Mouse (Mus musculus): Measurements from ENCODE around the gene Gm21083. TPM values are rescaled to one million over a fixed set of nuclear protein-coding genes. Genes with fewer than 3 reads are reported as not detected.
"Not testable (repeated sequence)": the region's sequence is repeated elsewhere in the genome, so short reads cannot be mapped to it uniquely, and the experiment has no call there.

The Gm21083 gene
- polyA plus RNA-seq, 1 experiment from 2014 or later: not detected

DNA sequence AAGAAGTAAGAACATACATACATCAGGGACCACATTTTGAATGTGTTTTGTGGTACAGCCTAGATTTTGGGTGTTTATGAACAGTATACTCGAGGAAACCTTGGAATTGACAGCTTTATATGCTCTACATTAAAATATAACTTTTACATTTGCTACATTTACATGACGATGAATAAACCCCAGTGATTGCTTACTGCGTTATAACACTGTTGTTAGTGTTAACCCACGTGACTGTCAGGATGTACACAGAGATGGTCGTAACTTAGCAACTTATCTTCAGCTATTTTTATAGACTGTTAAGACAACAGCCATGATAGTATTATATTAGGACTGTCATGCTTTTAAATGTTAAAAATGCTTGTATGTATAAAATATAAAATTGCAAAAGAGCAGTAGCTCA is 24.3 kb downstream of the Gm21083 start:
- 68% methylated on average over 5 of the region's 5 CpGs for WGBS
- not testable (repeated sequence) for H3K4me3 ChIP-seq; DNase-seq (ENCODE audit: low spot score); H3K27me3 ChIP-seq (ENCODE audit: low read depth, poor library complexity, severe bottlenecking); H3K4me1 ChIP-seq; H3K9me3 ChIP-seq (replicated peaks); H3K36me3 ChIP-seq; H3K27ac ChIP-seq

DNA sequence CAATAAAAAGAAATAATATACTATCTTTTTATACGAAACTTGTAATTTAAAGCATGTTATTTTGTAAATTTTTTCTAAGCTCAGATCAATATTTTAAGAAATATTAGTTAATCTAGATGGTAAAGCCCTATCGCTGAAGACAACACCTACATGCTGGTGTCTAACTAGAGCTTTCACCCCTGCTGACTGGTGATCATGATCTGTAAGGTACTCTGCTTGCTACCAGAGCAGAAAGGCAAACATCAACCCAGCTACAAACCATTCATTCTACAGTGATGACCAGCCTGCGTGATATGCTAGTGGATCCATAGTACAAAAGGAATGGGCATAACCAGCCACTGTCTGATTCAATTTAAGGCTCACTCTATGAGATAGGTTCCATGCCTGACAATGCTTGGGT is 24.8 kb downstream of the Gm21083 start:
- H3K4me3 ChIP-seq; DNase-seq (ENCODE audit: low spot score); H3K36me3 ChIP-seq; H3K27ac ChIP-seq; H3K27me3 ChIP-seq (ENCODE audit: low read depth, poor library complexity, severe bottlenecking); H3K4me1 ChIP-seq: not testable (repeated sequence)
- 78% methylated on average over 3 of the region's 3 CpGs for WGBS
- H3K9me3 ChIP-seq (replicated peaks): peaks cover 13% of the 10 kb centered on the region

DNA sequence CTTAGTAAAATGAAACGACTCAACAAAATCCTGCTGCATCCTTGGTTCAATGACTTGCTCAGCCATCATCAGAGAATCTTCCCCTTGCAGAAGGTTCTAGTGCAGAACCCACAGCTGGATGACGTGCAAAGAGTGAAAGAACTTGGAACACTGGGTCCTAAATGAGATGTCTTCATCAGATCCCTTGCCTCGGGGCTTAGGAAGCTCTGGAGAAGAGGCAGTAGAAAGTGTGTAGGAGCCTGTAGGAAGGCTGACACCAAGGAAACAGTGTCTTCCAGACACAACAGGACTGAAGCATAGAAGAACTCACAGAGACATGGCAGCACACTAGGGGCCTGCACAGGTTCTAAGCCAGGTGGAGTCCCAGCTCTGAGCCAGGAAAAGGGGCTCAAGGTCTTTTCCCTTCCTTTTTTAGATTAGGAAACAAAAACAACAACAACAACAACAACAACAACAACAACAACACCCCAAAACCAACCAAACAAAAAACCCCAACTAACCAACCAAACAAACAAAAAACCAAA is 25.4 kb downstream of the Gm21083 start:
- H3K27me3 ChIP-seq (ENCODE audit: low read depth, poor library complexity, severe bottlenecking); H3K36me3 ChIP-seq; H3K4me1 ChIP-seq; H3K27ac ChIP-seq; H3K4me3 ChIP-seq; DNase-seq (ENCODE audit: low spot score): not testable (repeated sequence)
- peaks cover 13% of the 10 kb centered on the region for H3K9me3 ChIP-seq (replicated peaks)
- 67% methylated on average over 3 of the region's 3 CpGs for WGBS

GRCm38 (mm10) chr5:15603008-15603407 is 25.9 kb downstream of the Gm21083 start:
- DNase-seq (ENCODE audit: low spot score); H3K4me3 ChIP-seq; H3K4me1 ChIP-seq; H3K27me3 ChIP-seq (ENCODE audit: low read depth, poor library complexity, severe bottlenecking); H3K36me3 ChIP-seq; H3K27ac ChIP-seq: not testable (repeated sequence)
- peaks cover 13% of the 10 kb centered on the region for H3K9me3 ChIP-seq (replicated peaks)
- 73% methylated on average over 2 of the region's 2 CpGs for WGBS

DNA sequence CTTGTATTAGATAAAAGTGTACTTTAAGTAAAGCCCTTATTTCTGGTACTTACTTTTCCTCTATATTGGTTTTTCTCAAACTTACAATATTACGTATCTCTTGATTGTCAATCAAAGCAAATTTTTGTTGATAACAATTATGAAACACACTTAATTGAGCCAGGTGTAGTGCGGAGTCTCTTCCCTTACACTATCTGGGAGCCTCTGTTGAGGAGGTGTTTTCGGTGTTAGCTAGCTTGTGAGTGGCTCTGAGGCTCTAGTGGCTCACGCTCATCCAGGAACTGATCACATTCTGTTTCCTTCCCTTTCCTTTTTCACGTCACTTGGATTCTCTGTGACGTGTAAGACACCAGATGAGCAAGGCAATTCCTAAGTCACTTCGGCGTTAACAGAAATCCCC is 26.5 kb downstream of the Gm21083 start:
- 77% methylated on average over 8 of the region's 8 CpGs for WGBS
- not testable (repeated sequence) for DNase-seq (ENCODE audit: low spot score); H3K36me3 ChIP-seq; H3K27me3 ChIP-seq (ENCODE audit: low read depth, poor library complexity, severe bottlenecking); H3K4me1 ChIP-seq; H3K27ac ChIP-seq; H3K4me3 ChIP-seq
- H3K9me3 ChIP-seq (replicated peaks): peaks cover 13% of the 10 kb centered on the region

DNA sequence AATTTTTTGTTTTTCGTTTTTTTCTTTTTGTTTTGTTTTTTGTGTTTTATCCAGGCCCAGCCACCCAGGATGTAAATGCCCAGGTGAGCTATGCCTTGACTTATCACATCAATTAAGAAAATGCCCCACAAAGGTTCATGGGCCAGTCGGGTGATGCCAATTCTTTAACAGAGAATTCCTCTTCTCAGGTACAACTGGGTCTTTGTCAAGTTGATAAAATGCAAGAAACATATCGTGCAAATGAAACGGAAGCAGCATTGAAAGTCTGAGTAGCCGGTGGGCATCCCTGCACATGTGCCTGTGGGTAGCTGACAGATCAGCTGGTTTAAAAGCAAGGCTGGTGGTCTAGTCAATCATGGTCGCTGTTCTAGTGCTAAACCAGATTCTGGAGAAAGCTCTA is 29.5 kb downstream of the Gm21083 start:
- H3K27ac ChIP-seq; H3K36me3 ChIP-seq; H3K27me3 ChIP-seq (ENCODE audit: low read depth, poor library complexity, severe bottlenecking); H3K4me1 ChIP-seq; H3K9me3 ChIP-seq (replicated peaks); DNase-seq (ENCODE audit: low spot score); H3K4me3 ChIP-seq: not testable (repeated sequence)
- WGBS: 68% methylated on average over 6 of the region's 6 CpGs

DNA sequence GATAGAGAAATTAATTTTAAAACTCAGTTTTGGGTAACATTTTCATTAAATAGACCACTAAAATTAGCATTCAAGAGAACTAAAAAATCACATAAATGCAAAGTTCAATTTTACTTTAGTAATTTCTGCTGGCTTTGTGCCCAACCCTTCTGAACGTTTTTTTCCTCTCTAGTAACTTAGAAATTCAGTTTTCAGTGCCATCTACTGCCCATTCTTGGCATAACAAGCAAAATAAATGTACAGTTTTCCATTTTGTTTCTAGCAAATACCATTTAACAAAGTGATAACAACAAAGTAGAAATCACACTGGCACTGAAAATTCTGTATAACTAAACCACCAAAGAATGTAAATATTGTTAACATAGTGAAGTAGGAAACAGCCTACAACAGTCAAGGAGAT is 33.6 kb downstream of the Gm21083 start:
- H3K36me3 ChIP-seq; H3K27ac ChIP-seq; H3K4me3 ChIP-seq; DNase-seq (ENCODE audit: low spot score); H3K4me1 ChIP-seq; H3K9me3 ChIP-seq (replicated peaks); H3K27me3 ChIP-seq (ENCODE audit: low read depth, poor library complexity, severe bottlenecking): not testable (repeated sequence)
- WGBS: 11% methylated on average over 1 of the region's 1 CpGs

DNA sequence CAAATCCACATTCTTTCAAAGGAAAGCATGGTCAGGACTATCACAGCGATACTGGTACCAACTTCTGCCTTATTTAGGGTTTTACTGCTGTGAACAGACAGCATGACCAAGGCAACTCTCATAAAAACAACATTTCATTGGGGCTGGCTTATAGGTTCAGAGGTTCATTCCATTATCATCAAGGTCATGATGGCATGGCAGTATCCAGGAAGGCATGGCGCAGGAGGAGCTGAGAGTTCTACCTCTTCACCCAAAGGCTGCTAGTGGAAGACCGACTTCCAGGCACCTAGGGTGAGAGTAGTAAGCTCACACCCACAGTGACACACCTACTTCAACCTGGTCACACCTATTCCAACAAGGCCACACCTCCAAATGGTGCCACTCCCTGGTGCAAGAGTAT is 39.1 kb downstream of the Gm21083 start:
- H3K36me3 ChIP-seq; DNase-seq (ENCODE audit: low spot score); H3K27me3 ChIP-seq (ENCODE audit: low read depth, poor library complexity, severe bottlenecking); H3K27ac ChIP-seq; H3K4me1 ChIP-seq; H3K4me3 ChIP-seq; H3K9me3 ChIP-seq (replicated peaks): not testable (repeated sequence)
- WGBS: 84% methylated on average over 3 of the region's 3 CpGs

DNA sequence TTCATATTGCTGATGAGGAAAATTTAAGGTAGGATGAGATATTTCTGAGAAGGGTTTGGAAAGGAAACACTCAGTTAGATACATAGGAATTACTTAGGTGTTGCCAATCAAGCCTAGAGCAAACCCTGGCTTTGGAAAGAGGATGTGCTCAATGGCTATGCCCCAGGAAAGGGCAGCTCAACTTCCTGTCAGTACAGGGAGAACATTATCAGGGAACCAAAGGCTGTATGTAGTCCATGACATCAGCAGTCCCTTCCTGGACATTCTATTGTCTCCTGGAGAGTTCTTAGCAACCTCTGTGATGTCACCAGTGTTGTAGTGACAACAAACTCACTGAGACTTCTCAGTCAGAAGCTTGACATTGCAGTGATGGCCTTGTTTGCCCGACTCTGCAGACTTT is 41.6 kb downstream of the Gm21083 start, which contains the start of gene Speer4d:
Gene Speer4d, plus strand, starts transcription at position 301 of the 400 bp plus-strand sequence.
- 71% methylated on average over 1 of the region's 1 CpGs for WGBS
- not testable (repeated sequence) for H3K9me3 ChIP-seq (replicated peaks)

GRCm38 (mm10) chr5:15628136-15628535 is 51.0 kb downstream of the Gm21083 start:
- H3K4me3 ChIP-seq; DNase-seq (ENCODE audit: low spot score); H3K27ac ChIP-seq; H3K9me3 ChIP-seq (replicated peaks); H3K27me3 ChIP-seq (ENCODE audit: low read depth, poor library complexity, severe bottlenecking); H3K4me1 ChIP-seq; H3K36me3 ChIP-seq: not testable (repeated sequence)
- 42% methylated on average over 1 of the region's 1 CpGs for WGBS

More for the DNA sequence above, 41.6 kb downstream of the Gm21083 start, which contains the start of gene Speer4d:
- H3K27ac ChIP-seq; H3K4me3 ChIP-seq; H3K4me1 ChIP-seq; H3K36me3 ChIP-seq; DNase-seq (ENCODE audit: low spot score); H3K27me3 ChIP-seq (ENCODE audit: low read depth, poor library complexity, severe bottlenecking): not testable (repeated sequence)

GRCm38 (mm10) chr5:15630068-15630467 is 52.9 kb downstream of the Gm21083 start:
- not testable (repeated sequence) for H3K36me3 ChIP-seq; H3K9me3 ChIP-seq (replicated peaks); H3K27ac ChIP-seq; H3K4me1 ChIP-seq; H3K27me3 ChIP-seq (ENCODE audit: low read depth, poor library complexity, severe bottlenecking); H3K4me3 ChIP-seq; DNase-seq (ENCODE audit: low spot score)
- 31% methylated on average over 5 of the region's 5 CpGs for WGBS

Other genes with a start within 250 kb of the Gm21083 start
- gene Gm21149, start 100.8 kb upstream of the Gm21083 start, polyA plus RNA-seq (2016; fragmentation: Nextera tagmentation; extraction: Ambion mirVana): not detected in 2 replicates
- not detected in 2 replicates for gene Gm21190, start 48.1 kb upstream of the Gm21083 start, polyA plus RNA-seq (2016; fragmentation: Nextera tagmentation; extraction: Ambion mirVana)
- gene Speer4d, start 41.7 kb downstream of the Gm21083 start, polyA plus RNA-seq (2016; fragmentation: Nextera tagmentation; extraction: Ambion mirVana): not detected in 2 replicates
- not detected in 2 replicates for gene 4930572O03Rik, start 79.7 kb downstream of the Gm21083 start, polyA plus RNA-seq (2016; fragmentation: Nextera tagmentation; extraction: Ambion mirVana)
- not detected in 2 replicates for gene Speer4c, start 136.9 kb downstream of the Gm21083 start, polyA plus RNA-seq (2016; fragmentation: Nextera tagmentation; extraction: Ambion mirVana)